Mouse (Mus musculus) kidney, adult 8-10 months (tissue): ENCODE measurements at regions not wholly inside any gene's neighbourhood (a gene's known extent, or its start where the extent isn't known, plus 50 kb on each side); places are given as distances from the start of the nearest gene placed in this dataset.
"Not testable (repeated sequence)": the region's sequence is repeated elsewhere in the genome, so short reads cannot be mapped to it uniquely, and the experiment has no call there.

Experiments used
- DNase-seq, 2 experiments: peaks; one replicate each; pipeline ENCODE4 v3.0.0; 2022

- not testable (repeated sequence) for DNase-seq
Measured at GRCm38 (mm10) chr17:82922986-82923385, 292.1 kb upstream of the Pkdcc start.

- no peak for DNase-seq
Measured at GRCm38 (mm10) chr17:82925751-82926150, 289.3 kb upstream of the Pkdcc start.

GRCm38 (mm10) chr17:82927681-82928080 is 287.4 kb upstream of the Pkdcc start:
- no peak for DNase-seq

GRCm38 (mm10) chr17:82929511-82929910 is 285.6 kb upstream of the Pkdcc start:
- no peak for DNase-seq

- no peak for DNase-seq
Measured at GRCm38 (mm10) chr17:82930738-82931137, 284.4 kb upstream of the Pkdcc start.

GRCm38 (mm10) chr17:82931476-82931875 is 283.6 kb upstream of the Pkdcc start:
- no peak for DNase-seq

DNA sequence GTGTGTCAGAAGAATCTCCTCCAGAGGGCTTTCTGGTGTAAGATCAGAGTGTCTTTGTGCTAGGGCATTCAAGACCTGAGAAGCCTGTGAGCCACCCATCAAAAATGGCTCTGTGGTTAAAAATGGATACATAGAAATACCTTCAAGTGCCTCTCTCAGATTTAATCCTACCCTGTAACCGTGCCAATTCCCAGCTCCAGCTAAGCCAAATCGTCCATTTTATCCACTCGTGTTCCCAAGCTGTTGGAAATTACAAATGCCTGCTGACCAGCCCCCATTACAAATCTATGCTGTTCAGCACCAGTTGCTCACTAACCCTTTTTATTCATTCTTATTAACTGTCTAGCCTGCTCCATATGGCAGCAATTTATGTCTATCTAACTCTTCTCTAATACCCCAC is 278.3 kb upstream of the Pkdcc start:
- no peak for DNase-seq

- no peak for DNase-seq
Measured at GRCm38 (mm10) chr17:82946083-82946482, 269.0 kb upstream of the Pkdcc start.

- DNase-seq: no peak
Measured at GRCm38 (mm10) chr17:82949794-82950193, 265.3 kb upstream of the Pkdcc start.

- no peak for DNase-seq
Measured at GRCm38 (mm10) chr17:82950268-82950667, 264.8 kb upstream of the Pkdcc start.

- DNase-seq: peak in 1 of 2 experiments; percentile 7
Measured at GRCm38 (mm10) chr17:82957409-82957808, 257.7 kb upstream of the Pkdcc start.

GRCm38 (mm10) chr17:82963374-82963773 is 251.7 kb upstream of the Pkdcc start:
- no peak for DNase-seq

GRCm38 (mm10) chr17:82999710-83000109 is 215.4 kb upstream of the Pkdcc start:
- DNase-seq: no peak

- no peak for DNase-seq
Measured at GRCm38 (mm10) chr17:83000411-83000810, 214.7 kb upstream of the Pkdcc start.

DNA sequence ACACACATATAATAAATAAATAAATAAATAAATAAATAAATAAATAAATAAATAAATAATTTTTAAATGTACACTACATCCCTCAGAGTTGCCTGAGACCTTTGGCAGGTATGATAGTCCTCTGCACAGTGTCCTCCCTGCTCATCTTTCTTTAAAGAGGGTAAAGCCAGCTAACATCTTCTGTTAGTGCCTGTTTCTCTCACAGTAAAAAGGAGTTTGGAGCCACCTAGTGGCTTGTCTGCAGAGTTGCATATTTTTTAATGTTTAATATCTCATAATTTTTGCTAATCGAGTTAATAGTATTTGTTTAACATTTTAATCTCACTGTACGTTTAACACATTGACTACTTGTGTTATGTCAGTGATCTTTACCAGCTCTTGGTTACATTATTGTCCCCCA is 213.5 kb upstream of the Pkdcc start:
- DNase-seq: no peak

GRCm38 (mm10) chr17:83010845-83011244 is 204.2 kb upstream of the Pkdcc start:
- DNase-seq: no peak

- DNase-seq: peak; percentile 41 to 48
Measured at GRCm38 (mm10) chr17:83015656-83016055, 199.4 kb upstream of the Pkdcc start.

DNA sequence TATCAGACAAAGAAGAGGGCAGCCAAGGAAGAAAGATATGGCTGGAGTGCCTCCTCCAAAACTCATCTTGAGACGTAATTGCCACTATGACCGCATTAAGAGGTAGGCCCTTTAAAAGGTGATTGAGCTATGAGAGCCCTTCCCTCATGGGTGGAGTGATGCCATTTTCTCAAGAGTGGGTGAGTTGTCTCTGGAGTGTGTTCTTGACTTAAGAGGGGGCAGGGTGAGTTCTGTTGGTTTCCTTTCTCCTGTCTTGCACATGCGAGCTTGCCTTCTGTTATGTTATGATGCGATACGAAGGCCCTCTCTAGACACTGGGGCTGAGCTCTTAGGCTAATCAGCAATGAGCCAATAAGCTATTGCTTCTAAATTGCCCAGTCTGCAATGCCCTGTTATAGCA is 198.2 kb upstream of the Pkdcc start:
- no peak for DNase-seq

- no peak for DNase-seq
Measured at GRCm38 (mm10) chr17:83019267-83019666, 195.8 kb upstream of the Pkdcc start.

DNA sequence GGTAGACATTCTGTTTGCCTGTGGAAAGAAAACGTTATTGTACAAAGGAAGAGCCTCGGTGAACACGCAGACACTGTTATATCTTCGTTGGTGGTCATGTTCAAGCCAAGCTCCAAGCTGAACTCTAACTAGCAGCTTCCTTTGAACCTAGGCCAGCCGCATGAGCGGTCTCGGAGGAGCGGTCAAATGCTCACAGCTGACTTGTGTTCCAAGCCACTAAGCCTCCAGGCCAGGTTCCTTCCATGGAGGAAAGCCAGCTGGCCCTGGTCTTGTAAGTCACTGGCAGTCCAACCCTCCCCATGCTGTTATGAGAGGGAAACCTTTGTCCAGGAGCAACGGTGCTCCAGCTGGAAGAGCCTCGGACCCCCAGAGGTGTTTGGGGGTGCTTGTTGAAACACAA is 194.5 kb upstream of the Pkdcc start:
- peak; percentile 91 to 92 for DNase-seq

- peak; percentile 67 to 82 for DNase-seq
Measured at GRCm38 (mm10) chr17:83025340-83025816, 189.7 kb upstream of the Pkdcc start.

DNA sequence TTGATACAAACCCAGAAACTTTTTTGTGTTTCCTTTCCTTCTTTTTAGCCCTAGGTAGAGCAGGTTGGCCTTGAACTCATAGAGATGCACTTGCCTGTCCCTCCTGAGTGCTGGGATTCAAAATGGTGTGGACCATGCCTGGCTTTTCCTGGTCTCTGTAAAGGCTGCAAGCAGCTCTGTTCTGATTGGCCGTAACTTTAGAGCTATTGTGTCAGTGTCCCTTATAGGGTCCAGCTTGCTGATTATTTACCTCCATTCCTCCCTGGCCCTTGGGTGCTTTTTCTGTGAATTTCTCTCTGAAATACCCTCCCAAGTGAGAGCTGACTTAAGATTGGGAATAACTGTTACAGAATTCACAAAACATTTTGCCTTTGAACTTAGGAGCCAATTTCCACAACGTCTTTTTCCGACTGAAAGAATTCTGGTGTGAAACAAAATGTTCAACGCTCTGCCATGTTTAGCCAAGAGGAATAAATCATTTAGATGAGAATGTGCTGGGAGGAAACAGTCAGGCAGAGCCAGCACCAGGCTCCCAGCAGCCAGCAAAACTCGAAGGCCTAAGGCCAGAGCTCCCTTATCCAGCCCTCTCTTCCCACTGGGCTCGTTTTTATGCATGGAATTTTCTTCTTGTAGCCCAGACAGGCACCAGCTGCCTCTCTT is 180.0 kb upstream of the Pkdcc start:
- DNase-seq: peak in 1 of 2 experiments; percentile 38

DNA sequence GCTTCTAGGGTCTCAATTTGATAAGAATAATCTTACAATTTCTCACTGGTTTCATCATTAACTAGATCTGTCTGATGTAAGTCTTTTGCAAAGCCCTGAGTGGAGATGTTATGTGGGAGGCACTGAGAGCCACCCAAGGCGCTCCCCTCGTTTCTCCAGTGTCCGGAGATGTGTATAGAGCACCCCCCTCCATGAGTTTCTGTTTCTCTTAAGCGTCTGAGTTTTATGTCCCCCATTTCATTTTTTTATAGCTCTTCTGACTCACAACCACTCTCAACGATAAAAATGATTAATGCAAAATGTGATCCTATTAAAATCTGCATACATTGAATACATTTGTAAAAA is 179.5 kb upstream of the Pkdcc start:
- DNase-seq: no peak

GRCm38 (mm10) chr17:83039563-83039962 is 175.5 kb upstream of the Pkdcc start:
- no peak for DNase-seq

GRCm38 (mm10) chr17:83044515-83044914 is 170.6 kb upstream of the Pkdcc start:
- DNase-seq: no peak
